Mouse (Mus musculus) brain, embryonic 14.5 days (tissue): Measurements from ENCODE around the gene Atp9a.

ENCODE experiments used
- CTCF ChIP-seq: fragments of 200-500 bp; IDR thresholded peaks from 2 replicates; pipeline ENCODE4 v1.5.1; 2012; ENCODE audit warnings: inconsistent platforms, mild to moderate bottlenecking, moderate library complexity, borderline replicate concordance; ENCODE audit not compliant: insufficient read depth, insufficient read length; ENCODE audit errors: extremely low read depth
- POLR2A ChIP-seq: fragments of 200-500 bp; IDR thresholded peaks from 2 replicates; pipeline ENCODE4 v1.6.1; 2012; ENCODE audit warnings: mild to moderate bottlenecking, inconsistent platforms, borderline replicate concordance; ENCODE audit not compliant: poor library complexity, insufficient read depth, insufficient read length, severe bottlenecking; ENCODE audit errors: extremely low read depth

GRCm38 (mm10) chr2:168584857-168585256 is 157.4 kb downstream of the Atp9a start:
- TF ChIP-seq CTCF (no peak), POLR2A (no peak)
